ENCODE assay signal across 8 mouse cellular contexts in genomic region chr2:174334415-174334814, GRCm38 (mm10). TPM values are rescaled to one million over a fixed set of nuclear protein-coding genes. Genes with fewer than 3 reads are reported as not detected.
DNase-seq lines count a peak whose midpoint lies in the region; ATAC-seq and TF ChIP-seq lines count a peak whose summit lies in the region.

No protein-coding gene starts in this region.

- peaks cover 30% of the 10 kb centered on the region for H3K4me1 ChIP-seq in heart, adult 2 months (ENCODE audit: control insufficient read depth, insufficient read depth, low read length)
- H3K4me1 ChIP-seq in hindbrain, embryonic 12.5 days: peaks cover 50% of the 10 kb centered on the region
- H3K4me1 ChIP-seq in stomach, postnatal 0 days (replicated peaks; ENCODE audit: control insufficient read depth, insufficient read depth): peaks cover 9% of the 10 kb centered on the region; the same call in 1 of the 2 replicates

- peak overlapping the region; percentile 51 for H3K27ac ChIP-seq in heart, adult 2 months
- H3K27ac ChIP-seq in hindbrain, embryonic 12.5 days: no peak overlapping the region
- no peak overlapping the region for H3K27ac ChIP-seq in stomach, postnatal 0 days (replicated peaks)

- no peak for TF ChIP-seq CTCF in heart, adult 2 months (IDR thresholded peaks at IDR 0.05)
- no peak for TF ChIP-seq CTCF in stomach, postnatal 0 days (IDR thresholded peaks at IDR 0.05; ENCODE audit: low read depth)

- H3K9ac ChIP-seq in heart, adult 2 months (ENCODE audit: low read depth, low read length): no peak overlapping the region
- no peak overlapping the region for H3K9ac ChIP-seq in hindbrain, embryonic 12.5 days
- 0 out of 2 replicates have a peak overlapping the region, but pooled peaks have one; percentile 4 for H3K9ac ChIP-seq in stomach, postnatal 0 days (ENCODE audit: low read length)

- intact Hi-C loops in heart, adult 2 months (cut with DNase I): no loop called here

- no peaks in the 10 kb centered on the region for H3K27me3 ChIP-seq in heart, adult 2 months (ENCODE audit: control insufficient read depth, insufficient read depth, low read length)
- H3K27me3 ChIP-seq in hindbrain, embryonic 12.5 days: no peaks in the 10 kb centered on the region
- H3K27me3 ChIP-seq in stomach, postnatal 0 days (ENCODE audit: control insufficient read depth, insufficient read depth, low read length): no peaks in the 10 kb centered on the region

- peaks cover 16% of the 10 kb centered on the region for H3K79me2 ChIP-seq in heart, adult 2 months (replicated peaks; ENCODE audit: control insufficient read depth, insufficient read depth, low read length)

- H3K4me2 ChIP-seq in hindbrain, embryonic 12.5 days (replicated peaks): peak overlapping the region; percentile 65
- H3K4me2 ChIP-seq in stomach, postnatal 0 days (replicated peaks; ENCODE audit: low read depth): peak overlapping the region; percentile 38

- peak; percentile 47 to 63 for DNase-seq in heart, adult 2 months
- DNase-seq in heart, adult 9 months (ENCODE audit: low spot score in 2 of 2): no peak
- peak; percentile 56 for DNase-seq in testis, postnatal 10 days (ENCODE audit: low spot score)
- no peak for DNase-seq in testis, postnatal 14 days (ENCODE audit: low spot score)
- DNase-seq in stomach, postnatal 0 days (ENCODE audit: low spot score): no peak
- no peak for DNase-seq in ovary, postnatal 14 days (ENCODE audit: low spot score)

- TF ChIP-seq EP300 in heart, adult 2 months (IDR thresholded peaks at IDR 0.05; ENCODE audit: insufficient read depth, low read depth, low read length): no peak
- no peak for TF ChIP-seq EP300 in stomach, postnatal 0 days (optimal IDR thresholded peaks at IDR 0.05)

- H3K4me3 ChIP-seq in heart, adult 2 months: peak overlapping the region; percentile 22; the same call in 1 of the 2 replicates
- no peak overlapping the region for H3K4me3 ChIP-seq in hindbrain, embryonic 12.5 days
- H3K4me3 ChIP-seq in stomach, postnatal 0 days (ENCODE audit: low read depth, low read length): no peak overlapping the region

- peaks cover 60% of the 10 kb centered on the region for H3K36me3 ChIP-seq in heart, adult 2 months (ENCODE audit: control insufficient read depth, insufficient read depth, low read length)
- 0 out of 2 replicates have a peak, but pooled peaks cover 5% of the 10 kb centered on the region for H3K36me3 ChIP-seq in hindbrain, embryonic 12.5 days
- H3K36me3 ChIP-seq in stomach, postnatal 0 days (ENCODE audit: control insufficient read depth, insufficient read depth, low read length): no peaks in the 10 kb centered on the region; the same call in 1 of the 2 replicates

- WGBS in heart, adult 2 months: 14% methylated on average over 10 of the region's 10 CpGs
- WGBS in hindbrain, embryonic 12.5 days: 79% methylated on average over 10 of the region's 10 CpGs
- WGBS in stomach, postnatal 0 days: 61% methylated on average over 10 of the region's 10 CpGs

- no peaks in the 10 kb centered on the region for H3K9me3 ChIP-seq in hindbrain, embryonic 12.5 days (replicated peaks)
- no peaks in the 10 kb centered on the region for H3K9me3 ChIP-seq in stomach, postnatal 0 days (ENCODE audit: control insufficient read depth, low read length)

- TF ChIP-seq POLR2A in heart, adult 2 months (IDR thresholded peaks at IDR 0.05; ENCODE audit: insufficient read depth, low read depth, low read length): no peak

- ATAC-seq in hindbrain, embryonic 12.5 days (ENCODE audit: low FRiP score): no peak
- ATAC-seq in stomach, postnatal 0 days (ENCODE audit: low FRiP score, low TSS enrichment): no peak
- no peak for ATAC-seq in CD4-positive, CD25-positive, alpha-beta regulatory T cell, adult 4 months

RNA-seq across cellular contexts. Expression of gene Gm20721, which starts 12.1 kb away (rescaled TPM):
- 1 to 10 TPM; 1.6 to 1.8 TPM for total RNA-seq in heart, adult 2 months (2021)
- polyA plus RNA-seq in heart, adult 2 months (2012; rRNA removed): 0.12 TPM in 1 of 2 replicates, not detected in the other
- 13.7 and 14.5 TPM in 2 replicates for polyA plus RNA-seq in hindbrain, embryonic 12.5 days (2016; fragmentation: Nextera tagmentation; extraction: Ambion mirVana)
- polyA plus RNA-seq in stomach, postnatal 0 days (2015; fragmentation: Nextera tagmentation; extraction: Ambion mirVana): 5.8 and 7.9 TPM in 2 replicates
- polyA plus RNA-seq in CD4-positive, CD25-positive, alpha-beta regulatory T cell, adult 4 months (2017; shearing (Covaris generic)): 1 to 10 TPM; 1.6 to 2.3 TPM

RNA-seq across cellular contexts. Expression of gene Gnas, which starts 50.3 kb away (rescaled TPM):
- total RNA-seq in heart, adult 2 months (2021): 1,000 to 10,000 TPM; 1,140 to 1,235 TPM
- 1,079 and 1,189 TPM in 2 replicates for polyA plus RNA-seq in heart, adult 2 months (2012; rRNA removed)
- polyA plus RNA-seq in hindbrain, embryonic 12.5 days (2016; fragmentation: Nextera tagmentation; extraction: Ambion mirVana): 1,701 and 1,752 TPM in 2 replicates
- 890 and 920 TPM in 2 replicates for polyA plus RNA-seq in stomach, postnatal 0 days (2015; fragmentation: Nextera tagmentation; extraction: Ambion mirVana)
- 100 to 1,000 TPM in 1 of 2 experiments, 10 to 100 TPM in 1; 96.1 to 130 TPM for polyA plus RNA-seq in CD4-positive, CD25-positive, alpha-beta regulatory T cell, adult 4 months (2017; shearing (Covaris generic))

Comparison
In these comparisons a context has a peak if more than half of its experiments do, and no peak if none do; other contexts are left out.
1. DNase-seq: peak in heart, adult 2 months (2 of 2) and testis, postnatal 10 days (single experiment); none in heart, adult 9 months (0 of 2), testis, postnatal 14 days (single experiment), stomach, postnatal 0 days (single experiment) and ovary, postnatal 14 days (single experiment).